Mouse (Mus musculus): ENCODE results near the gene Gm2244. TPM values are rescaled to one million over a fixed set of nuclear protein-coding genes. Genes with fewer than 3 reads are reported as not detected.
A peak's percentile ranks its signal among the peaks of the same experiment; 100 is the strongest.
"Not testable (repeated sequence)": the region's sequence is repeated elsewhere in the genome, so short reads cannot be mapped to it uniquely, and the experiment has no call there.

Gm2244 gene
- total RNA-seq (2021) = not detected in 2 replicates
- long read RNA-seq, experiment 1 = 0 reads
- long read RNA-seq, experiment 2 = 0 reads

GRCm38 (mm10) chr14:19549863-19550262, at the start of gene Gm2244:
TSS of gene Gm2244 (minus strand) at chr14:19549963.
- not testable (repeated sequence) for DNase-seq

DNA sequence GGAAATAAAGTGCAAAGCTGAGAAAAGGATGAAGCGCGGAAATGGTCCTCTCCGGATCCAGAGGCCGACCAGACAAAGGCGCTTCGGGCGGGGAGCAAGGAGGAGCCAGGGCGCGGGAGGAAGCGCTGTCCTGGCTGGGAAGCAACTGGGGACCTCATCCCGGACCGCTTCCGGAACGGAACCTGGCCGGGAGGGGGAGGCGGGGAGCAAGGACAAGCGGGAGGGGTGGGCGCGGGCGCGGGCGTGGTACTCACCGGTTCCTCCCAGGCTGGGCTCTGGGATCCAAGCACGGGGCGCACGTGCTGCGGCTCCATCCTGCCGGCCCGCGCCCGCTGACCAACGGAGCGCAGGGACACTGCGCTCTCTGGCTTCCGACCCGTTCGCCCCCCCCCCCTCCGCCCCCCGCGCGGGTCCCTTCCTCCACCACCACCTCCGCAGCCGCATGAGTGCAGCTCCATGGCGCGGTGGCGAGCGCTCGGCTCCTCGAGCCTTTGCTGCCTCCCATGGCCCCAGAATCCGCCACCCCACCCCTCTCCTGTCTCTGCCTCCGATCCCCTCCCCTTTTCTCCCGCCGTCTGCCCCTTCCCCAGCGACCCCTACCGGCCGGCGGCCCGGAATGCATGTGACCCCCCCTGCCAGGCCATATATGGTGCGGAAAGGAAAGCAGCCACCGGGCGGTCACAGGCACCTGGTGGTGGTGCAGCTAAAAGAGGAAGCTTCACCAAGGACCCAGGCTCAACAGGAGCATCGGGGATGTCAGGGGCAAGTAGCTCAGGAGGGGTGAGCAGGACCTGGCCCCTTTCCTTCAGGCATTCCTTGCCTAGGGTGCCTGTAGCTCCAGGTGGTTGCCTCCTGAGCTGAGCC, 35.3 kb upstream of the Gm2244 start, which contains the start of gene Gm2237:
Gene Gm2237 (minus strand): TSS at position 332 of the 864 bp plus-strand sequence.
- peak; percentile 44 for DNase-seq

Other genes with a start within 250 kb of the Gm2244 start
- 2.4 TPM in 1 of 2 replicates, not detected in the other for gene Gm21738, start 131.0 kb downstream of the Gm2244 start, total RNA-seq (2021)
- gene Gm2237, start 35.2 kb upstream of the Gm2244 start, total RNA-seq (2021) = 1.9 and 2.1 TPM in 2 replicates
- not detected in 2 replicates for gene Gm5458, start 52.6 kb upstream of the Gm2244 start, total RNA-seq (2021)
- 44.7 and 46.2 TPM in 2 replicates for gene Nid2, start 201.3 kb upstream of the Gm2244 start, total RNA-seq (2021)

Measured in adrenal gland, postnatal 14 days (tissue).